Mouse (Mus musculus): ENCODE measurements at regions not wholly inside any gene's neighbourhood (a gene's known extent, or its start where the extent isn't known, plus 50 kb on each side); places are given as distances from the start of the nearest gene placed in this dataset.

DNA sequence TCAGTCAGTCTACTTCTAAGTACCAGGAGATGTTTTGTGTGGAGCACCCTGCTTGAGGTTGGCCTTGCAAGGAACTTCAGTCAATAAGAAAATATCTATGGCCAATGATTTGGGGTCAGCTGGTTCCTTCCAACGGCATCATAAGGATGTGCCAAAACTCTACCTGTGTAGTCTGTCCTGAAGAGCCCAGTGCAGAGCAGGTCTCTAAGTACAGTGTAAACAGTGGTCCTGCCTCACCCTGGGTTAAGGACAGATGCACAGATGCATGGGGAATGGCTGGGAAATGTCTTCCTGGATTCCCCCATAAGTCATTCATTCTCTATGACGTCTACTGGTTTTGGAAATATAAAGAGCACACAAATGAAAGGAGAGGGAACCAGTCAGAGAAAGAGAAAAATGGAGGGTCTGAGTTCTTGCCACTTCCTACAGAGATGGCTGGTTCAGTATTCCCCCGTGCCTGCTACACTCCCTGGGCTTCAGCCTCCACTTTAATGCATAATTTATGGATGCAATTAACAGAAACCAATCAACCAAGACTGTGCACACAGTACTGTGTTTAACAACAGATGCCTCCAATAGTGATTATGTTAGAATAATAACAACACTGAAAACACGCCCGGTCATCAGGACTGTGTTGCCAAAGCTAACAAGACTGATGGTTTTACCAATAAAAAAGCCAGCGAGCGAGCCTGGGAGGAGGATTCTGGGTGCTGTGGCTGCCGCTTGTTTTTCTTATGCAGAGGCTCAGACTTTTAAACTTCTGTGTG, 537.9 kb upstream of the Tmem132c start:
- 75% methylated on average over 8 of the region's 8 CpGs for WGBS
- no peaks in the 10 kb centered on the region for H3K4me1 ChIP-seq (ENCODE audit: insufficient read depth, low read depth, low read length)
- no peaks in the 10 kb centered on the region for H3K27me3 ChIP-seq (replicated peaks; ENCODE audit: insufficient read depth, low read length)
- H3K27ac ChIP-seq (ENCODE audit: low read length) = no peak overlapping the region
- no peak for TF ChIP-seq EP300 (IDR thresholded peaks at IDR 0.05)
- no peak for TF ChIP-seq CTCF (IDR thresholded peaks at IDR 0.05)
- no peak overlapping the region for H3K4me2 ChIP-seq (replicated peaks; ENCODE audit: low read depth, low read length)
- H3K9me3 ChIP-seq (ENCODE audit: low read length) = no peaks in the 10 kb centered on the region
- DNase-seq (ENCODE audit: low spot score) (no peak), ATAC-seq (no peak)
- H3K9ac ChIP-seq (replicated peaks; ENCODE audit: low read depth) = no peak overlapping the region
- no peaks in the 10 kb centered on the region for H3K36me3 ChIP-seq (ENCODE audit: insufficient read depth, low read length)
- H3K4me3 ChIP-seq (ENCODE audit: low read depth, low read length) = no peak overlapping the region

DNA sequence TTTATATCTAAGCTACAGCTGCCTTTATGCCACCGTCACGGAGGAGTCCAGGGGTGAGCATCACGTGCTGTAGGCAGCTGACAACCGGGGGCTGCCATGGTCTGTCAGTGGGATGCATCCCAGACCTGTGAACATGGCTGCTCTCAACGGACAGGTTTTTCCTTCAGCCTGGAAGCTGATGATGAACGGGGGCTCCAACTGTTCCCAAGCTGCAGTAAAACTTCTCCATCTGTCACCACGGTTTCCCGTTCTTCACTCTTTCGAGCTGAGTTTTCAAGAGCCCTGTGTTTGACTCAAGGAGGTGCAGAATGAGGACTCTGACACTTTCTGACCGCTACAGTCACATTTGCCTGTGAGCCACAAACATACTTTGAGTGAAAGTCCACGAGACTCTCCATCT, 535.7 kb upstream of the Tmem132c start:
- Histone ChIP-seq H3K4me2 (replicated peaks; ENCODE audit: low read depth, low read length) (no peak overlapping the region), H3K27me3 (replicated peaks; ENCODE audit: insufficient read depth, low read length) (no peaks in the 10 kb centered on the region), H3K9me3 (ENCODE audit: low read length) (no peaks in the 10 kb centered on the region), H3K27ac (ENCODE audit: low read length) (no peak overlapping the region), H3K4me3 (ENCODE audit: low read depth, low read length) (no peak overlapping the region), H3K36me3 (ENCODE audit: insufficient read depth, low read length) (no peaks in the 10 kb centered on the region), H3K9ac (replicated peaks; ENCODE audit: low read depth) (no peak overlapping the region), H3K4me1 (ENCODE audit: insufficient read depth, low read depth, low read length) (no peaks in the 10 kb centered on the region)
- 46% methylated on average over 11 of the region's 11 CpGs for WGBS
- no peak for DNase-seq (ENCODE audit: low spot score)
- TF ChIP-seq CTCF (IDR thresholded peaks at IDR 0.05) (no peak), EP300 (IDR thresholded peaks at IDR 0.05) (no peak)
- ATAC-seq = no peak

DNA sequence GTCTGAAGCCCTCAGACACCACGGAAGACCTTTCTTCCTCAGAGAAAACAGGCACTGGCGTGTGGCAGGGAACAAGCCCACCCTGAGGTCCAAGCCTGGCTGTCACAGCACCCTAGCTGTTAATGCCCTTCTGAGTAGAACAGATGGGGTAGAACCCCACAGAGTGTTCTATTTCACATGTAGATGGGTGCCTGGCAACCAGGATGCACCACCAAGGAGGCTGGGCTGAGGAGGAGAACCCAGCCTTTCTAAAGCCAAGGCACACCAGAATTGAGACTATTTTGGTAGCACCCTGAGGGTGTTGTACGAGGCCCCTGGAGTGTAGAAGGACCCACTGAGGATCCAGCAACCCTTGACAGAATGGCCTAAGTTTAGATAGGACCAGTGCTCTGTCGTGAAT, 534.9 kb upstream of the Tmem132c start:
- no peak for ATAC-seq
- DNase-seq (ENCODE audit: low spot score) = no peak
- no peak overlapping the region for H3K4me2 ChIP-seq (replicated peaks; ENCODE audit: low read depth, low read length)
- H3K9me3 ChIP-seq (ENCODE audit: low read length) = no peaks in the 10 kb centered on the region
- no peaks in the 10 kb centered on the region for H3K36me3 ChIP-seq (ENCODE audit: insufficient read depth, low read length)
- H3K27me3 ChIP-seq (replicated peaks; ENCODE audit: insufficient read depth, low read length) = no peaks in the 10 kb centered on the region
- WGBS = 54% methylated on average over 4 of the region's 4 CpGs
- TF ChIP-seq EP300 (IDR thresholded peaks at IDR 0.05) (no peak), CTCF (IDR thresholded peaks at IDR 0.05) (no peak)
- no peak overlapping the region for H3K9ac ChIP-seq (replicated peaks; ENCODE audit: low read depth)
- no peaks in the 10 kb centered on the region for H3K4me1 ChIP-seq (ENCODE audit: insufficient read depth, low read depth, low read length)
- no peak overlapping the region for H3K27ac ChIP-seq (ENCODE audit: low read length)
- no peak overlapping the region for H3K4me3 ChIP-seq (ENCODE audit: low read depth, low read length)

DNA sequence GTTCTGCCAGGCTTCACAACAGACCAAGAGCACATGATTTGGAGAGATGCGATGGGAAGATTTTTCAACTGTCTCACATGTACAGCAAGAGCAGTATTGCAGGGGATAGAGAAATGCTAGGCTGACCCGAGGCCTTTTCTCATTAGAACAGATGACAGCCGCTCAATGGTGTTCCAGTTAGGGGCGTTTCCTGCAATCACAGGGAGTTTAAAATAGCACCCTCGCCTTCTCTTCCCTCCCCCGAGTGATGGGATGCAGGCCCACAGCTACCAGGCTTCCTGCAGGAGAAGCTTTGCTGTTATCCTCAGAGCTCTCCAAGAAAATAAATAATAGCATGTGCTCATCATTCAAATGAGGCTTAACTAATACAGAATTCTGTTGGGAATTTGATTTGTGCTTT, 526.9 kb upstream of the Tmem132c start:
- no peak for ATAC-seq
- H3K4me3 ChIP-seq (ENCODE audit: low read depth, low read length) = no peak overlapping the region
- no peak for TF ChIP-seq EP300 (IDR thresholded peaks at IDR 0.05)
- no peak for TF ChIP-seq CTCF (IDR thresholded peaks at IDR 0.05)
- H3K9me3 ChIP-seq (ENCODE audit: low read length) = no peaks in the 10 kb centered on the region
- H3K9ac ChIP-seq (replicated peaks; ENCODE audit: low read depth) = no peak overlapping the region
- no peaks in the 10 kb centered on the region for H3K36me3 ChIP-seq (ENCODE audit: insufficient read depth, low read length)
- H3K4me2 ChIP-seq (replicated peaks; ENCODE audit: low read depth, low read length) = no peak overlapping the region
- WGBS = 50% methylated on average over 6 of the region's 6 CpGs
- H3K27me3 ChIP-seq (replicated peaks; ENCODE audit: insufficient read depth, low read length) = no peaks in the 10 kb centered on the region
- H3K27ac ChIP-seq (ENCODE audit: low read length) = no peak overlapping the region
- no peak for DNase-seq (ENCODE audit: low spot score)
- no peaks in the 10 kb centered on the region for H3K4me1 ChIP-seq (ENCODE audit: insufficient read depth, low read depth, low read length)

DNA sequence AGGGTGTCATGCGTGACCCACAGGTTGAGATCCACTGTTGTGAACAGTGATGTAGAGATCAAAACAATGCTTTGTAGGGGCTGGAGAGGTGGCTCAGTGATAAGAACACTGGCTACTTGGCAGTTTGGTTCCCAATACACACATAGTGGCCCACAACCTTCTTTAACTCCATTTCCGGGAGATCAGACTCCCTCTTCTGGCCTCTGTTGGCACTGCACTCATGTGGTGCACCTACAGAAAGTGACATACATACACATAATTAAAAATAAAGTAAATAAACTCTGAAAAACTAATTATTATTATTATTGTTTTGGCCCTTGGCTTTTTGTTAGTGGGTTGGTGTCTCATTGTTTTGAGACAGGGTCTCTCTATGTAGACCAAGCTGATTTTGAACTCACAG, 523.2 kb upstream of the Tmem132c start:
- WGBS = 92% methylated on average over 2 of the region's 2 CpGs
- TF ChIP-seq CTCF (IDR thresholded peaks at IDR 0.05) = no peak

DNA sequence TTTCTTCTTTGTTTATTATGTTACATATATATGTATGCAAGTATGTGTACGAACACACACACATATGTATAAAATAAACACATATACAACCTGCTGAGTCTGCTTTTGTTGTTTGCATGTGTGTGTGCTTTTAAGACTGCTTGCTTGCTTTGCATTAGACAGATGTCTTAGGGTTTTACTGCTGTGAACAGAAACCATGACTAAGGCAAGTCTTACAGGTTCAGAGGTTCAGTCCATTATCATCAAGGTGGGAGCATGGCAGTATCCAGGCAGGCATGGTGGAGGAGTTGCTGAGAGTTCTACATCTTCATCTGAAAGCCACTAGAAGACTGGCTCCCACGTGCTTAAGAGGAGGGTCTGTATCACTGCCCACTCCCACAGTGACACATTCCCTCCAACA, 520.3 kb upstream of the Tmem132c start:
- Histone ChIP-seq H3K36me3 (ENCODE audit: insufficient read depth, low read length) (no peaks in the 10 kb centered on the region), H3K27me3 (replicated peaks; ENCODE audit: insufficient read depth, low read length) (no peaks in the 10 kb centered on the region), H3K4me3 (ENCODE audit: low read depth, low read length) (no peak overlapping the region), H3K27ac (ENCODE audit: low read length) (no peak overlapping the region), H3K4me1 (ENCODE audit: insufficient read depth, low read depth, low read length) (no peaks in the 10 kb centered on the region), H3K9ac (replicated peaks; ENCODE audit: low read depth) (no peak overlapping the region), H3K9me3 (ENCODE audit: low read length) (no peaks in the 10 kb centered on the region), H3K4me2 (replicated peaks; ENCODE audit: low read depth, low read length) (no peak overlapping the region)
- ATAC-seq (no peak), DNase-seq (ENCODE audit: low spot score) (no peak)
- WGBS = 75% methylated on average over 2 of the region's 2 CpGs
- no peak for TF ChIP-seq EP300 (IDR thresholded peaks at IDR 0.05)
- TF ChIP-seq CTCF (IDR thresholded peaks at IDR 0.05) = no peak

More for the DNA sequence above, 523.2 kb upstream of the Tmem132c start:
- DNase-seq (ENCODE audit: low spot score) (no peak), ATAC-seq (no peak)
- Histone ChIP-seq H3K36me3 (ENCODE audit: insufficient read depth, low read length) (no peaks in the 10 kb centered on the region), H3K27me3 (replicated peaks; ENCODE audit: insufficient read depth, low read length) (no peaks in the 10 kb centered on the region), H3K4me1 (ENCODE audit: insufficient read depth, low read depth, low read length) (no peaks in the 10 kb centered on the region), H3K9ac (replicated peaks; ENCODE audit: low read depth) (no peak overlapping the region), H3K4me3 (ENCODE audit: low read depth, low read length) (no peak overlapping the region), H3K4me2 (replicated peaks; ENCODE audit: low read depth, low read length) (no peak overlapping the region), H3K27ac (ENCODE audit: low read length) (no peak overlapping the region), H3K9me3 (ENCODE audit: low read length) (no peaks in the 10 kb centered on the region)
